Mouse (Mus musculus) lung, adult 2 months (tissue): ENCODE results near the gene Otud7b.

Experiments
- CTCF ChIP-seq: fragments of 200-500 bp; IDR thresholded peaks from 2 replicates; pipeline ENCODE4 v1.5.1; 2011; ENCODE audit warnings: mild to moderate bottlenecking, low read length, control low read depth; ENCODE audit not compliant: insufficient read depth
- POLR2A ChIP-seq: fragments of 200-500 bp; IDR thresholded peaks from 2 replicates; pipeline ENCODE4 v1.6.1; 2011; ENCODE audit warnings: low read depth, mild to moderate bottlenecking, control low read depth, low read length, borderline replicate concordance; ENCODE audit errors: extremely low read depth

GRCm38 (mm10) chr3:96171583-96172196 is 67.4 kb downstream of the Otud7b start:
- TF ChIP-seq CTCF, result no peak
- no peak for TF ChIP-seq POLR2A
